Mouse (Mus musculus) midbrain, embryonic 13.5 days (tissue): ENCODE measurements around the gene Pcdh15. TPM values are rescaled to one million over a fixed set of nuclear protein-coding genes. Genes with fewer than 3 reads are reported as not detected.

Source experiments
- ATAC-seq: fragments of 200-750 bp; cut with Nextera tagmentation; 2 replicates; pipeline ENCODE4 v1.8.0; 2017; ENCODE audit warnings: mild to moderate bottlenecking, moderate TSS enrichment, moderate library complexity
- H3K27ac ChIP-seq: fragments of 300-500 bp; sonication (generic); 2 replicates; pipeline ENCODE4 v1.5.1; 2015; ENCODE audit warnings: inconsistent platforms, mild to moderate bottlenecking, moderate library complexity
- H3K27me3 ChIP-seq: fragments of 300-500 bp; sonication (generic); 2 replicates; pipeline ENCODE4 v1.6.1; 2015; ENCODE audit warnings: mild to moderate bottlenecking, inconsistent platforms
- H3K36me3 ChIP-seq: fragments of 300-500 bp; sonication (generic); 2 replicates; pipeline ENCODE4 v1.6.1; 2015; ENCODE audit warnings: mild to moderate bottlenecking, inconsistent platforms
- H3K4me1 ChIP-seq: fragments of 300-500 bp; sonication (generic); replicated peaks from 2 replicates; pipeline ENCODE4 v1.6.1; 2015; ENCODE audit warnings: inconsistent platforms
- H3K4me2 ChIP-seq: fragments of 300-500 bp; sonication (generic); replicated peaks from 2 replicates; pipeline ENCODE4 v1.6.1; 2015; ENCODE audit warnings: moderate library complexity, mild to moderate bottlenecking, inconsistent platforms
- H3K4me3 ChIP-seq: fragments of 300-500 bp; sonication (generic); replicated peaks from 2 replicates; pipeline ENCODE4 v1.5.1; 2015; ENCODE audit warnings: mild to moderate bottlenecking, inconsistent platforms
- H3K9ac ChIP-seq: fragments of 300-500 bp; sonication (generic); replicated peaks from 2 replicates; pipeline ENCODE4 v1.6.1; 2015; ENCODE audit warnings: mild to moderate bottlenecking, inconsistent platforms
- H3K9me3 ChIP-seq: fragments of 300-500 bp; sonication (generic); 2 replicates; pipeline ENCODE4 v1.6.1; 2016; ENCODE audit warnings: mild to moderate bottlenecking, inconsistent platforms
- WGBS: fragments of 180-500 bp; shearing (Covaris S2); methylation state at CpG from one replicate; pipeline ENCODE4 v1.1.7; 2015; 5-methylcytosine and 5-hydroxymethylcytosine counted together
- polyA plus RNA-seq: library from polyadenylated mRNA; unstranded; fragments of >200 nt; fragmentation: Nextera tagmentation; extraction: Ambion mirVana; gene quantifications from 2 replicates; pipeline ENCODE4 v1.2.1, GENCODE M21; 2015

Gene Pcdh15
- 5.8 and 5.9 TPM in 2 replicates for polyA plus RNA-seq

DNA sequence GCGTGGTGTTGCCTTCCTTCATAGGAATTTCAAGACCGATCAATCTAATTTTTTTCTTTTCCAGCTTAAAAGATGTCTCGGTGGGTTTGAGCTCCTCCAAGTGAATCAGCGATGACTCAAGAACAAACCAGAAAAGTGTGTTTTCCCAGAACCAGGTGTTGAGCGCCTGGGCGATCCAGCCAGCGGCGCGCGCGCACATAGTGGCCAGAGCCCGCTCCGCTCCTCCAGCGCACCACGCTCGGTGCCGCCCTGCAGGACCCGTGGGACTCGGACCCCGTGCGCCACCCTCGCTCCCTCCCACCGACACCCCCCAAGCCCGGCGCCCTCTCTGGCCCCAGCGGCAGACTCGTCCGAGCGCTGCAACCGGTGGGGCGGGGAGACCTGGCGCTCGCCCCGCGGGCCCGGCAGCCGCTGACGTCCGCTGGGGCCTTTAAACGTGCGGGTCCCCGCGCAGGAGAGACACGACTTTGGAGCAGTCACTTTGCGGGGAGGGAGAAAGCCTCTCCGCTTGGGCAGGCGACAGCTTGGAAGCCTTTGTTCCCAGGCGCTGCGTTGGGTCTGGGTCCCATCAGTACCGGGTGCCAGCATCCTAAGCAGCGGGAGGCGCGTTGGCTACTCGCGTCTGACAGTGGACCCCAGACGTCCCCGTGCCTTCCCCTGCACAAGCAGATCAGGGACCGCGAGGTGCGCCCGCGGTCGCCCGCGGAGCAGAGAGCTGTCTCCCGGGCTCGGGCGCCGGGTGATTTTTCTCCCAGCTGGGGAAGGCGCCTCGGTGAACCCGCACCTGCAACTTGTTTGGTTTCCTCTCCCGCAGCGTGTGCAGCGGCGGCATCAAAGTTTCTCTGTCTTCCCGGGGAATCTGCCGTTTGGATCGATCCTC is at the start of gene Pcdh15:
Pcdh15 (plus strand) TSS at position 377 of the 880 bp plus-strand sequence.
- peak; percentile 57 for ATAC-seq
- Histone ChIP-seq H3K9me3 (no peaks in the 10 kb centered on the region), H3K4me3 (peak within 1 kb of the TSS; percentile 68), H3K4me1 (peaks cover 21% of the 10 kb centered on the region), H3K27me3 (peaks cover 54% of the 10 kb centered on the region), H3K4me2 (peak within 1 kb of the TSS; percentile 94), H3K9ac (peak within 1 kb of the TSS; percentile 71), H3K36me3 (no peaks in the 10 kb centered on the region), H3K27ac (peak within 1 kb of the TSS; percentile 56; the same call in 1 of the 2 replicates)
- WGBS: under 1% methylated on average over 79 of the region's 79 CpGs

DNA sequence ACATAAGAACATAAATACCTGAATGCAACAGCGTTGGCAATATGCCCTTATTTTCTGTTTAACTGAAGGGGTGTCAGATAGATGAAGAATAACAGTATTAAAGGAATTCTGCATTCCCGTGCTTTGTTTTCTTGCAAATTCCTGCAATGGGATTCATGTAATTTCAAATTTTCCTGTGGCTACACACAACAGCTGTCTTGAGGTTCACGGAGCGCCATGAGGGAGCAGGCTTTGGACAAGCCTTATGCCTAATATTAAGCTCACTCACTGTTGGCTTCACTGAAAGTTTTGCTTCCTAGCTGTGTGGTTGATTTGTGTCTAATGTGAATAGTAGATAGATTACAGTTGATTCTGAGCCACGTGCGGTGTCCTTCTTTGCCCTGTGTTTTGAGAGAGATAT is 47.1 kb upstream of the Pcdh15 start:
- no peaks in the 10 kb centered on the region for H3K4me1 ChIP-seq
- H3K27me3 ChIP-seq: no peaks in the 10 kb centered on the region
- ATAC-seq: no peak
- no peak overlapping the region for H3K9ac ChIP-seq
- no peak overlapping the region for H3K27ac ChIP-seq
- no peaks in the 10 kb centered on the region for H3K9me3 ChIP-seq
- no peak overlapping the region for H3K4me2 ChIP-seq
- 91% methylated on average over 6 of the region's 6 CpGs for WGBS
- H3K36me3 ChIP-seq: no peaks in the 10 kb centered on the region
- no peak overlapping the region for H3K4me3 ChIP-seq

GRCm38 (mm10) chr10:73059726-73060230 is 39.4 kb upstream of the Pcdh15 start:
- 96% methylated on average over 2 of the region's 2 CpGs for WGBS
- H3K9ac ChIP-seq: no peak overlapping the region
- H3K4me1 ChIP-seq: no peaks in the 10 kb centered on the region
- H3K4me2 ChIP-seq: no peak overlapping the region
- no peaks in the 10 kb centered on the region for H3K9me3 ChIP-seq
- H3K27me3 ChIP-seq: no peaks in the 10 kb centered on the region
- H3K4me3 ChIP-seq: no peak overlapping the region
- ATAC-seq: no peak
- H3K36me3 ChIP-seq: no peaks in the 10 kb centered on the region
- H3K27ac ChIP-seq: no peak overlapping the region

DNA sequence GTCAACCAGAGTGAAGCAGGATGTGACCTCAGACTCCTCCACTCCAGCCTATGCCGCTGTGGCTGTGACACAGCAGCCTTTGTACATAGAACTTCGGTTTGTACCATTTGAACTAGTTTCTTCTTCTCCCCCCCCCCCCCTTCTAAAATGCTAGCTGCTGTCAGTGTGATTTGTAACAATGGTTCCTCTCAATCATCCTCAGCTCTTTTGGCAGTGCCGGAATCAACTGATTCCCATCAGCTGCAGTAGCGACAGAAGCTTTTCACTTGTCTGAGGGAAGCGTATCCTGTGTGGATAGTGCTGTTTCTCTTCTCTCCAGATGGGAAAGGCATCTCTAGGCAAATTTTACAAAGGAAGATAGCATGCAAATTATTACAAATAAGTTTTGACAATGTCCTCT is 12.4 kb upstream of the Pcdh15 start:
- Histone ChIP-seq H3K4me1 (no peaks in the 10 kb centered on the region), H3K27ac (no peak overlapping the region), H3K4me2 (no peak overlapping the region), H3K4me3 (no peak overlapping the region), H3K36me3 (no peaks in the 10 kb centered on the region), H3K9ac (no peak overlapping the region), H3K9me3 (no peaks in the 10 kb centered on the region), H3K27me3 (no peaks in the 10 kb centered on the region)
- 80% methylated on average over 5 of the region's 5 CpGs for WGBS
- no peak for ATAC-seq

GRCm38 (mm10) chr10:73096531-73097135 is 2.5 kb upstream of the Pcdh15 start:
- no peaks in the 10 kb centered on the region for H3K9me3 ChIP-seq
- H3K4me3 ChIP-seq: peak overlapping the region; percentile 68
- no peaks in the 10 kb centered on the region for H3K36me3 ChIP-seq
- peak overlapping the region; percentile 94 for H3K4me2 ChIP-seq
- peaks cover 46% of the 10 kb centered on the region for H3K27me3 ChIP-seq
- H3K4me1 ChIP-seq: peaks cover 21% of the 10 kb centered on the region
- peak overlapping the region; percentile 69 for H3K9ac ChIP-seq
- ATAC-seq: peak; percentile 81
- peak overlapping the region; percentile 47; the same call in 1 of the 2 replicates for H3K27ac ChIP-seq
- WGBS: 0% methylated on average over 17 of the region's 17 CpGs

- Histone ChIP-seq H3K36me3 (no peaks in the 10 kb centered on the region), H3K9me3 (no peaks in the 10 kb centered on the region), H3K4me2 (peak overlapping the region; percentile 94), H3K9ac (peak overlapping the region; percentile 69), H3K4me1 (peaks cover 21% of the 10 kb centered on the region), H3K27me3 (peaks cover 49% of the 10 kb centered on the region), H3K27ac (peak overlapping the region; percentile 47; the same call in 1 of the 2 replicates), H3K4me3 (peak overlapping the region; percentile 68)
- WGBS: 3% methylated on average over 7 of the region's 7 CpGs
- peak; percentile 47 for ATAC-seq
Measured at GRCm38 (mm10) chr10:73097176-73097575, 2.0 kb upstream of the Pcdh15 start.

- Histone ChIP-seq H3K9ac (no peak overlapping the region), H3K36me3 (no peaks in the 10 kb centered on the region), H3K4me2 (peak overlapping the region; percentile 94), H3K4me1 (peaks cover 21% of the 10 kb centered on the region), H3K4me3 (peak overlapping the region; percentile 68), H3K9me3 (no peaks in the 10 kb centered on the region), H3K27ac (no peak overlapping the region), H3K27me3 (peaks cover 51% of the 10 kb centered on the region)
- ATAC-seq: peak; percentile 67
- WGBS: under 1% methylated on average over 17 of the region's 17 CpGs
Measured at GRCm38 (mm10) chr10:73097979-73098378, 1.2 kb upstream of the Pcdh15 start.

GRCm38 (mm10) chr10:73099846-73100241 is 702 bp downstream of the Pcdh15 start:
- Histone ChIP-seq H3K36me3 (no peaks in the 10 kb centered on the region), H3K4me1 (peaks cover 21% of the 10 kb centered on the region), H3K4me3 (peak overlapping the region; percentile 68), H3K9me3 (no peaks in the 10 kb centered on the region), H3K27me3 (peaks cover 54% of the 10 kb centered on the region), H3K9ac (peak overlapping the region; percentile 71), H3K27ac (peak overlapping the region; percentile 56; the same call in 1 of the 2 replicates), H3K4me2 (peak overlapping the region; percentile 94)
- peak; percentile 64 for ATAC-seq
- under 1% methylated on average over 37 of the region's 37 CpGs for WGBS

DNA sequence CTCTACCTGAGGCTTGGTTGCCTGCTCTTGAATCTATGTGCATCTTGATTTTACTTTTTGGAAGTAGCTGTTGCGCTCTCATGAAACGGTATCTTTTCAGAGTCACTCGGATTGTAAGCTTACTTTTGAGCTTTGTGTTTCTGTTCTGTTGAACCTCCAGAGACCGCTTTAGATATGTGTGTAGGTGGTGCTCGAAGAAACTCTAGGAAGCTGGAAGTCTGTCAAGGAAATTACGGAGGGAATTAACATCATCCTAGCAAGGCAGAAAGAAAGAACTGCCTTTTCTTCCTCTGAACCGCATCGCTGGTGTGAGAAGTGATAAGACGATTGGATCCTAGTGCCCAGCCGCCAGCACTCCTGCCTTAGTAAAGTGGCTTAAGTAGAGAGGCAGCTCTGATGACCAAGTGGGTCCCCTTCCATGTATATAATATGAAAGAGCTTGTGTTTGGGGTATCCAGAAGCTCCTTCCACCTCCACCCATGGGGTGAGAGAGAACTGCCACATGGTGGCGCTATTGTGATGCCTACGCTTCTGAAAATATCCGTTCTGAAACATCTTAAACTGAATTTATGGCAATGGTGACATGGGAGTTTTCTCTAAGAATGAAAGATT is 4.3 kb downstream of the Pcdh15 start:
- Histone ChIP-seq H3K27me3 (peaks cover 38% of the 10 kb centered on the region), H3K36me3 (no peaks in the 10 kb centered on the region), H3K4me1 (0 out of 2 replicates have a peak, but pooled peaks cover 4% of the 10 kb centered on the region), H3K4me2 (no peak overlapping the region), H3K9ac (no peak overlapping the region), H3K4me3 (no peak overlapping the region), H3K27ac (no peak overlapping the region), H3K9me3 (no peaks in the 10 kb centered on the region)
- ATAC-seq: no peak
- WGBS: 77% methylated on average over 13 of the region's 13 CpGs

DNA sequence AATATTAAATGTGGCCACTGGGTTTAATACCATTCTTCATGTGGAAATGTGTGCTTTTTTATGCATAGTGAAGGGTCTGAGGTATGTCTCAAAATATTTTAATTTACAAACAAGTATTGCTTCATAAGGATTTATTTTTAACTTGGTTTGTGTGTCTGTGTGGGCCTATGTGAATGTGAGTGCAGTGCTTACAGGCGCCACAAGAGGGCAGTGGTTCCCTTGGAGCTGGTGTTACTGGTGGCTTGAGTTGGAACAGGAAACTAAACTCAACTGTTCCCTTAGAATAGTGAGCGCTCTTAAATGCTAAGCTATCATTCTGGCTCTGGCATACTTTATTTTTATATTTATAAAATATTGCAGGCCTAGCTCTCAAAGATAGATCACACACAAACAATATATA is 6.8 kb downstream of the Pcdh15 start:
- Histone ChIP-seq H3K4me1 (no peaks in the 10 kb centered on the region), H3K9ac (no peak overlapping the region), H3K4me3 (no peak overlapping the region), H3K27ac (no peak overlapping the region), H3K36me3 (no peaks in the 10 kb centered on the region), H3K27me3 (peaks cover 15% of the 10 kb centered on the region), H3K4me2 (no peak overlapping the region), H3K9me3 (no peaks in the 10 kb centered on the region)
- ATAC-seq: no peak
- 53% methylated on average over 2 of the region's 2 CpGs for WGBS

GRCm38 (mm10) chr10:73137985-73138384 is 38.8 kb downstream of the Pcdh15 start:
- no peak overlapping the region for H3K4me2 ChIP-seq
- WGBS: 81% methylated on average over 3 of the region's 3 CpGs
- no peaks in the 10 kb centered on the region for H3K36me3 ChIP-seq
- no peak overlapping the region for H3K4me3 ChIP-seq
- no peaks in the 10 kb centered on the region for H3K4me1 ChIP-seq
- H3K27me3 ChIP-seq: no peaks in the 10 kb centered on the region
- no peaks in the 10 kb centered on the region for H3K9me3 ChIP-seq
- ATAC-seq: no peak
- no peak overlapping the region for H3K27ac ChIP-seq
- H3K9ac ChIP-seq: no peak overlapping the region

DNA sequence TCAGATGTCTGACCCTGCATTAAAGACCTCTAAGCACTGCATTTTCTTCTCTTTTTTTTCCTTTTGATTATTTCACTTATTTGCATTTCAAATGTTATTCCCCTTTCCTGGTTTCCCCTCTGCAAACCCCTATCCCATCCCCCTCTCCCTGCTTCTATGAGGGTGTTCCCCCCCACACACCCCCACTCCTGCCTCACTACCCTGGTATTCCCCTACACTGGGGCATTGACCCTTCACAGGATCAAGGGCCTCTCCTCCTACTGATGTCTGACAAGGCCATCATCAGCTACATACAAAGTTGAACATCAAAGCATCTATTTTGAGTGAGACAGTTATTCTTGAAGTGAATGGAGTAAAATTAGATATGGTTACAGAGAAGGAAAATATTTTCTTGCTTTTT is 48.4 kb downstream of the Pcdh15 start:
- no peak overlapping the region for H3K9ac ChIP-seq
- H3K27me3 ChIP-seq: no peaks in the 10 kb centered on the region
- H3K4me2 ChIP-seq: no peak overlapping the region
- no peak overlapping the region for H3K4me3 ChIP-seq
- no peak overlapping the region for H3K27ac ChIP-seq
- ATAC-seq: peak; percentile 77
- H3K36me3 ChIP-seq: no peaks in the 10 kb centered on the region
- peaks cover 3% of the 10 kb centered on the region for H3K4me1 ChIP-seq
- no peaks in the 10 kb centered on the region for H3K9me3 ChIP-seq
